Mouse (Mus musculus) cerebellum, adult 2 months (tissue): ENCODE results near the gene Chad.

Experiments
- CTCF ChIP-seq: fragments of 200-500 bp; IDR thresholded peaks from 2 replicates; pipeline ENCODE4 v1.5.1; 2011; ENCODE audit warnings: low read depth, mild to moderate bottlenecking, control low read depth, low read length, moderate library complexity, borderline replicate concordance; ENCODE audit not compliant: insufficient read depth
- POLR2A ChIP-seq: fragments of 200-500 bp; IDR thresholded peaks from 2 replicates; pipeline ENCODE4 v1.6.1; 2011; ENCODE audit warnings: low read length, control low read depth, borderline replicate concordance; ENCODE audit not compliant: insufficient read depth

DNA sequence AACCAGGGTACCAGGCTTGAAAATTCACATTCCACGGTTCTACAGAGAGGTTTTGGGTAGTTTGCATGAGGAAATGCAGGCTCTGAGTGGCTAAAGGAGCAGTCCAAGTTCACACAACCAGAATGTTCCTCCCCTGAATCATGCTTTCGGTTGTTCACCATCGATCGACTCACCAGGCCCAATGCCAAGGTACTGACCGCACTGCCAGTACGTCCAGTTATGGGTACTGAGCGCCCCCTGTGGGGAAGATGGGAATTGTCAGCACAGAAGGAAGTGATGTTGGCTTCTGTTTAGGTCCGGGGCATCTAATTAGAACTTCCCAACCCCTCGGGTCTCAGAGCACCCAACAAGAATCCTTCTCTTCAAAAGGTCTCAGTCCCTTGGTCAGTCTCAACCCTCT is 20.9 kb upstream of the Chad start:
- TF ChIP-seq POLR2A = no peak
- peak; percentile 92 for TF ChIP-seq CTCF
